Mouse (Mus musculus) limb, embryonic 12.5 days (tissue): ENCODE results near the gene Plac1. TPM values are rescaled to one million over a fixed set of nuclear protein-coding genes. Genes with fewer than 3 reads are reported as not detected.
"Not testable (repeated sequence)": the region's sequence is repeated elsewhere in the genome, so short reads cannot be mapped to it uniquely, and the experiment has no call there.

ENCODE experiments used
- ATAC-seq: fragments of 200-750 bp; cut with Nextera tagmentation; 2 replicates; pipeline ENCODE4 v1.8.0; 2017; ENCODE audit warnings: low read depth, moderate TSS enrichment; ENCODE audit not compliant: insufficient number of reproducible peaks, insufficient read depth, low FRiP score, low TSS enrichment
- H3K27ac ChIP-seq: fragments of 300-500 bp; sonication (generic); 2 replicates; pipeline ENCODE4 v1.5.1; 2016; ENCODE audit warnings: mild to moderate bottlenecking, moderate library complexity
- H3K27me3 ChIP-seq: fragments of 300-500 bp; sonication (generic); 2 replicates; pipeline ENCODE4 v1.6.1; 2016; ENCODE audit warnings: mild to moderate bottlenecking, moderate library complexity
- H3K36me3 ChIP-seq: fragments of 300-500 bp; sonication (generic); 2 replicates; pipeline ENCODE4 v1.6.1; 2016; ENCODE audit warnings: mild to moderate bottlenecking, moderate library complexity
- H3K4me1 ChIP-seq: fragments of 300-500 bp; sonication (generic); replicated peaks from 2 replicates; pipeline ENCODE4 v1.6.1; 2016
- H3K4me2 ChIP-seq: fragments of 300-500 bp; sonication (generic); 2 replicates; pipeline ENCODE4 v1.6.1; 2016; ENCODE audit warnings: mild to moderate bottlenecking, moderate library complexity
- H3K4me3 ChIP-seq: fragments of 300-500 bp; sonication (generic); replicated peaks from 2 replicates; pipeline ENCODE4 v1.5.1; 2016; ENCODE audit warnings: mild to moderate bottlenecking
- H3K9ac ChIP-seq: fragments of 300-500 bp; sonication (generic); replicated peaks from 2 replicates; pipeline ENCODE4 v1.6.1; 2016; ENCODE audit warnings: mild to moderate bottlenecking, moderate library complexity
- H3K9me3 ChIP-seq: fragments of 300-500 bp; sonication (generic); 2 replicates; pipeline ENCODE4 v1.6.1; 2016; ENCODE audit warnings: mild to moderate bottlenecking, moderate library complexity
- WGBS: fragments of 180-500 bp; shearing (Covaris S2); methylation state at CpG from one replicate; pipeline ENCODE4 v1.1.7; 2016; 5-methylcytosine and 5-hydroxymethylcytosine counted together
- polyA plus RNA-seq: library from polyadenylated mRNA; unstranded; fragments of >200 nt; fragmentation: Nextera tagmentation; extraction: Ambion mirVana; gene quantifications from 2 replicates; pipeline ENCODE4 v1.2.1, GENCODE M21; 2016

Gene Plac1
- polyA plus RNA-seq = 7.5 and 8.2 TPM in 2 replicates

DNA sequence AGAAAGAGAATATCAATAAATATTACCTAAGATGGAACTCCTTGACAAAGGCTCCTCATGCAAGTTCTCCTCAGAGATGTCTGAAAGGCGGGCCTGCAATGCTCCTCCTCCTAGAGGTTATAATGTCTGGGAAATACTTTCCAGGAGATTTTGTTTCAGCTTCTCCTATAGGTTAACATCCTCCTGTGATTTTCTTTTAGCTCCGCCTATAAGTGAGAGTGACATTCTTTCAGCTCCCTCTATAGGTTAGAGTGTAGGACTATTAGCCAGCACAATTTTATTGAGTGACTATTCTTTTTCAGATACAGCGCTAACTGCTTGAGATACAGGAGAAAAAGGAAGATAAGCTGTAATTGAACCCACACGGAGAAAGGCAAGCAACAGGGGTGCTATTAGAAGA is at the start of gene Plac1:
Plac1 (minus strand) TSS at position 101 of the 400 bp plus-strand sequence.
- Histone ChIP-seq H3K4me2 (no peak within 1 kb of the TSS), H3K36me3 (no peaks in the 10 kb centered on the region), H3K27ac (no peak within 1 kb of the TSS), H3K4me1 (0 out of 2 replicates have a peak, but pooled peaks cover 7% of the 10 kb centered on the region), H3K9ac (no peak within 1 kb of the TSS), H3K4me3 (no peak within 1 kb of the TSS), H3K27me3 (no peaks in the 10 kb centered on the region), H3K9me3 (no peaks in the 10 kb centered on the region)
- ATAC-seq = no peak
- WGBS = 63% methylated on average over 4 of the region's 4 CpGs

- WGBS = 73% methylated on average over 5 of the region's 5 CpGs
- no peak overlapping the region for H3K4me2 ChIP-seq
- no peak for ATAC-seq
- no peaks in the 10 kb centered on the region for H3K9me3 ChIP-seq
- H3K4me3 ChIP-seq = no peak overlapping the region
- H3K27me3 ChIP-seq = no peaks in the 10 kb centered on the region; the same call in 1 of the 2 replicates
- no peak overlapping the region for H3K27ac ChIP-seq
- H3K4me1 ChIP-seq = no peaks in the 10 kb centered on the region
- no peak overlapping the region for H3K9ac ChIP-seq
- H3K36me3 ChIP-seq = no peaks in the 10 kb centered on the region
Measured at GRCm38 (mm10) chrX:53287924-53288323, 48.0 kb upstream of the Plac1 start.

DNA sequence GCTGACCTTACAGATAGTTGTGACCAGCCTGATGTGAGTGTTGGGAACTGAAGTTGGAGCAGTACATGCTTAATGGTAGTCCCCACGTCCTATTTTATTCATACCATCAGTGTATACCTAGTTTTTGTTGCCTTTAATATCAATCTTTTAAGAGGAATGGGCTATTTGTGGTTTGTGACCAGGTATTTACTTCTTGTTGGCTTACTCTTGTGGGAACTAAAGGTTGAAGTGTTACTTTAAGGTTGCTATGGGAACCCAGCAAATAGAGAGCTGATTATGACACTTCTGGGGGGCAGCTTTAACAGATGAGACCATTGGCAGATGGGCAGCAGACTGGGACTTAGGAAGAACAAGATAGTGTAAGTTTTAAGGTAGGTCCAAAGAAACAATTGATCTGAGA is 33.2 kb upstream of the Plac1 start, which contains the start of gene Fam122c:
Fam122c (plus strand) TSS at position 301 of the 400 bp plus-strand sequence.
- no peaks in the 10 kb centered on the region for H3K9me3 ChIP-seq
- ATAC-seq = no peak
- no peak within 1 kb of the TSS for H3K9ac ChIP-seq
- no peak within 1 kb of the TSS for H3K4me2 ChIP-seq
- no peaks in the 10 kb centered on the region for H3K4me1 ChIP-seq
- H3K36me3 ChIP-seq = no peaks in the 10 kb centered on the region
- H3K27me3 ChIP-seq = peaks cover 8% of the 10 kb centered on the region
- 61% methylated on average over 1 of the region's 1 CpGs for WGBS
- no peak within 1 kb of the TSS for H3K27ac ChIP-seq
- H3K4me3 ChIP-seq = no peak within 1 kb of the TSS

- 86% methylated on average over 3 of the region's 3 CpGs for WGBS
- H3K27me3 ChIP-seq, ATAC-seq: not testable (repeated sequence)
Measured at GRCm38 (mm10) chrX:53271628-53272027, 31.7 kb upstream of the Plac1 start.

GRCm38 (mm10) chrX:53270063-53270432 is 30.1 kb upstream of the Plac1 start:
- no peak overlapping the region for H3K27ac ChIP-seq
- ATAC-seq = no peak

More at GRCm38 (mm10) chrX:53271628-53272027, 31.7 kb upstream of the Plac1 start:
- not testable (repeated sequence) for H3K9me3 ChIP-seq, H3K4me1 ChIP-seq, H3K4me3 ChIP-seq, H3K9ac ChIP-seq, H3K4me2 ChIP-seq, H3K36me3 ChIP-seq, H3K27ac ChIP-seq

GRCm38 (mm10) chrX:53269289-53270062 is 29.6 kb upstream of the Plac1 start, which contains the start of gene Fam122b:
TSS of gene Fam122b (minus strand) at chrX:53269805.
- ATAC-seq = peak; percentile 71
- Histone ChIP-seq H3K27me3 (peaks cover 8% of the 10 kb centered on the region), H3K9me3 (no peaks in the 10 kb centered on the region), H3K36me3 (no peaks in the 10 kb centered on the region), H3K4me2 (peak within 1 kb of the TSS; percentile 75), H3K4me1 (no peaks in the 10 kb centered on the region), H3K4me3 (peak within 1 kb of the TSS; percentile 56), H3K9ac (peak within 1 kb of the TSS; percentile 51; the same call in 1 of the 2 replicates), H3K27ac (peak within 1 kb of the TSS; percentile 72)
- WGBS = 14% methylated on average over 40 of the region's 40 CpGs

More at GRCm38 (mm10) chrX:53270063-53270432, 30.1 kb upstream of the Plac1 start:
- peaks cover 8% of the 10 kb centered on the region for H3K27me3 ChIP-seq
- H3K9me3 ChIP-seq = no peaks in the 10 kb centered on the region
- no peak overlapping the region for H3K9ac ChIP-seq
- H3K4me2 ChIP-seq = peak overlapping the region; percentile 41
- H3K36me3 ChIP-seq = no peaks in the 10 kb centered on the region
- WGBS = 24% methylated on average over 10 of the region's 10 CpGs
- H3K4me1 ChIP-seq = no peaks in the 10 kb centered on the region
- H3K4me3 ChIP-seq = peak overlapping the region; percentile 56

- H3K27me3 ChIP-seq = peaks cover 8% of the 10 kb centered on the region
- H3K4me1 ChIP-seq = no peaks in the 10 kb centered on the region
- peak overlapping the region; percentile 56 for H3K4me3 ChIP-seq
- no peaks in the 10 kb centered on the region for H3K36me3 ChIP-seq
- H3K4me2 ChIP-seq = peak overlapping the region; percentile 75
- 20% methylated on average over 10 of the region's 10 CpGs for WGBS
- H3K27ac ChIP-seq = peak overlapping the region; percentile 72
- ATAC-seq = peak; percentile 87
- peak overlapping the region; percentile 51; the same call in 1 of the 2 replicates for H3K9ac ChIP-seq
- no peaks in the 10 kb centered on the region for H3K9me3 ChIP-seq
Measured at GRCm38 (mm10) chrX:53268856-53269255, 28.9 kb upstream of the Plac1 start.

GRCm38 (mm10) chrX:53266186-53266585 is 26.3 kb upstream of the Plac1 start:
- WGBS = 69% methylated on average over 9 of the region's 9 CpGs
- ATAC-seq = no peak
- H3K36me3 ChIP-seq = no peaks in the 10 kb centered on the region
- H3K9me3 ChIP-seq = no peaks in the 10 kb centered on the region
- no peak overlapping the region for H3K4me2 ChIP-seq
- no peak overlapping the region for H3K9ac ChIP-seq
- H3K27me3 ChIP-seq = peaks cover 8% of the 10 kb centered on the region
- no peak overlapping the region for H3K4me3 ChIP-seq
- no peaks in the 10 kb centered on the region for H3K4me1 ChIP-seq
- no peak overlapping the region for H3K27ac ChIP-seq

GRCm38 (mm10) chrX:53255195-53255594 is 15.3 kb upstream of the Plac1 start:
- H3K9ac ChIP-seq = no peak overlapping the region
- H3K27ac ChIP-seq = no peak overlapping the region
- ATAC-seq = no peak
- H3K27me3 ChIP-seq = no peaks in the 10 kb centered on the region
- no peak overlapping the region for H3K4me3 ChIP-seq
- peaks cover 5% of the 10 kb centered on the region; the same call in 1 of the 2 replicates for H3K36me3 ChIP-seq
- H3K9me3 ChIP-seq = no peaks in the 10 kb centered on the region
- no peak overlapping the region for H3K4me2 ChIP-seq
- no peaks in the 10 kb centered on the region for H3K4me1 ChIP-seq

DNA sequence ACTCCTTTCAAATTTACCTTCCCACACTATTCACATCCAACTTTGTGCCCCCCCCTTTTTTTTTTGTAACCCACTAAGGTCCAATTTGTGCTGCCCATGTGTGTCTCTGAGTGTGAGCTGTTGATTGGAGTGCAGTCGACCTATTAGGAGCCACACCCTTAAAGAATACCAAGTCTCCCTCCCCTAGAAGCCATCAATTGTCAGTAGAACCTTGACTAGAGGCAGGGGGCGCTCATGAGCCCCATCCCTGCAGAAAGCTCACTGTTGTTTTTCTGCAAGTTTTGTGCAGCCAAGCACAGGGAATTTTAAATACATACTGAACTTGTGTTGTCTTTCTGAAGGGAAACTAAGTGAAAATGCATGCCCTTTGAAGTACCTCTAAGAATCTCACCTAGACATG is 1.9 kb downstream of the Plac1 start:
- H3K27ac ChIP-seq = no peak overlapping the region
- no peaks in the 10 kb centered on the region for H3K27me3 ChIP-seq
- peaks cover 13% of the 10 kb centered on the region; the same call in 1 of the 2 replicates for H3K4me1 ChIP-seq
- no peak for ATAC-seq
- H3K9ac ChIP-seq = no peak overlapping the region
- no peak overlapping the region for H3K4me2 ChIP-seq
- H3K4me3 ChIP-seq = no peak overlapping the region
- H3K36me3 ChIP-seq = no peaks in the 10 kb centered on the region
- H3K9me3 ChIP-seq = no peaks in the 10 kb centered on the region
- WGBS = 8% methylated on average over 2 of the region's 2 CpGs

GRCm38 (mm10) chrX:53236404-53236803 is 3.5 kb downstream of the Plac1 start:
- Histone ChIP-seq H3K27me3 (no peaks in the 10 kb centered on the region), H3K4me3 (no peak overlapping the region), H3K36me3 (no peaks in the 10 kb centered on the region), H3K9me3 (no peaks in the 10 kb centered on the region), H3K9ac (no peak overlapping the region), H3K27ac (no peak overlapping the region), H3K4me2 (no peak overlapping the region), H3K4me1 (peaks cover 16% of the 10 kb centered on the region)
- ATAC-seq = no peak
- WGBS = 58% methylated on average over 7 of the region's 7 CpGs
